Mouse (Mus musculus) neutrophil, adult 59 days (primary cell): ENCODE measurements around the gene Slc37a2. TPM values are rescaled to one million over a fixed set of nuclear protein-coding genes. Genes with fewer than 3 reads are reported as not detected.

Experiments used
- total RNA-seq, 2 experiments: library from RNA; stranded (reverse); gene quantifications; 1 replicate in 1 of 2; 2 replicates in 1 of 2; pipeline ENCODE4 v1.2.4; 2023

Slc37a2 gene
- total RNA-seq: 10 to 100 TPM; 10.7 to 13.6 TPM

DNA sequence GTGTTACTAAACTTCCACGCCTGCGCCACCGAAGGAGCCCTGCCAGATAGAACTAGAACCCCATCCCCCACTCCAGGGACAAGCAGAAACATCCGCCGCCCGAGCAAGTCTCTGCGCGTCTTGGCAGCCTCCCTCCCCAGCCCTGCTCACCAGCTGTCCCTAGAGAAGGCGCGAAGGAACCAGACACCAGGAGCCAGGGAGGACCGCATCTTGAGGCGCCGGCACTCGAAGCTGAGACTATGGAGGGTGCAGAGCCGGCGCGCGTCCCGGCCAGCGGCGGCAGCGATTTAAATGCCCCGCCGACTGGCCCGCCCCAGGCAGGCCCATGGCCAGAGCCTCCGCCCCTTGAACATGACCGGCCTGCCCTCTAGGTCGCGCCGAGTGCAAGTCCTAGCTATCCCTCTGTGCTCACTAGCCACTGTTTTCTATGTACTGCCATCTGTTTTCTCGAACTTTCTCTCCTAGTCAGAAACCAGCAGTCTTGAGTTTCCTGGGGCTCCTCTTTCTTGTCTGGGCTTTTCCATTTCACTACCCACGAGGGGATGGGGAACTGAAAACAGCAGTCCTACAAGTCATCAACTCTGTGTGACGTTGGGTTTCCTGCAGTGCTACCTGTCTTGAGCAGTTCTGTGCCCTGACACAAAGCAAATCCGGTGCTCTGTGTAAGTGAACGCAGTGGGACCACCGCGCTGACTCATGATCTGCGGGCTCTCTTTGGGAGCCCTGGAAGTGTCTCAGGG, at the start of gene Slc37a2:
TSS of gene Slc37a2 (minus strand) at position 590 of the 740 bp plus-strand sequence.

DNA sequence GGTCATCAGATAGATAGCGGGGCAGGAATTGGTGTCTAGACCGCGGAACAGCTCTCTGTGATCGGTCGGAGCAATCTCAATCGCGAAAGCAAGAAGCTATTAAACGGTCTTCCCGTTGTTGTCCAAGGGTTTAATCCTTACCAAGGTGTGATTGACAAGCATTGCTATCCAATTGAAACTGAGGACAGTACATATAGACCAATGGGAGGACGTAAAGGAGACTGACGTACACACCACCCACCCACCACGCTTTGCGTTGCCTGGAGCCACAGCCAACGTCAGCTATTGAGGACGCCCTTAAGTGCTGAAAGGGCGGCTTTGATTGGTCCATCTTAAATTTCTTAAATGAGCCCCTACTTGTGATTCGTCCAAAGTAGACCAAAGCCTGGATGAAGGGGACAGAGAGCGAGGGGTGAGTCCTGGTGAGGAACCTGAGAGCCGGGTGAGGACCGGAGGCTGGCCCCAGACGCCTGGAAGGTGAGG, 47.6 kb downstream of the Slc37a2 start, which contains the start of gene Tmem218:
TSS of gene Tmem218 (plus strand) at position 295 of the 483 bp plus-strand sequence.

Other genes with a start within 250 kb of the Slc37a2 start
- 1 to 10 TPM; 6.3 to 9.0 TPM for gene Pknox2, start 108.3 kb downstream of the Slc37a2 start, total RNA-seq
- 1 to 10 TPM; 1.3 to 1.8 TPM for gene Tmem218, start 47.5 kb downstream of the Slc37a2 start, total RNA-seq
- 1 to 10 TPM; 6.4 to 7.2 TPM for gene Ccdc15, start 92.7 kb upstream of the Slc37a2 start, total RNA-seq
- gene Hepacam, start 111.6 kb upstream of the Slc37a2 start, total RNA-seq: not detected
- gene Robo4, start 146.2 kb upstream of the Slc37a2 start, total RNA-seq: under 1 TPM; 0.22 to 0.24 TPM
- under 1 TPM in 1 of 2 experiments, not detected in 1; 0.16 TPM for gene Robo3, start 177.5 kb upstream of the Slc37a2 start, total RNA-seq
- 10 to 100 TPM; 10.8 to 12.0 TPM for gene Msantd2, start 233.6 kb upstream of the Slc37a2 start, total RNA-seq